Mouse (Mus musculus): ENCODE results near the gene St6galnac4. TPM values are rescaled to one million over a fixed set of nuclear protein-coding genes. Genes with fewer than 3 reads are reported as not detected.

The St6galnac4 gene
- 0.49 TPM for polyA plus RNA-seq (2014; fragmentation: Illumina TruSeq; extraction: RNeasy Lipid Tissue Mini Kit (QIAGEN cat#74804); ENCODE audit: low read depth, low replicate concordance)

DNA sequence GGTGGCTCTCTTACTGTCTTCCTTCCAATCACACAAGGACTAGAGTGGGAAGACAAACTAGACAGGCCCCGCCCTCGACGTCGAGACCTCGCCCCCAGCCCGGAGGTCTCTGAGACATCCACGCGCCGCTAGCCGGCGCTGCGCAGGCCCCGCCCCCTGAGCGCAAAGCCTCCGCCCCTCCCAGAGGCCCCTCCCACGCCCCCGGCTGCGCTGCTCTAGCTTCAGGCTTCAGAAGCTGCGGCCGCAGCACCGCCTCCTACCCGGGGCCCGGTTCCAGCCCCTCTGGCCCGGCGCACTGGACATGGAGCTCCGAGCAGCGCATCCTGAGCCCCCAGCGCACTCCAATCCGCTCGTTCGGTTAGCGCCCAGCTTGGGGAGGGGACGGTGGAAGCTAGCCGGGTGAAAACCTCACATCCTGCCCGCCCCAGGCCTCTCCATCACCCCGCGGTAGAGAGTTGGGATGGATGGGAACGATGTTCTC lies at the start of gene St6galnac4:
Gene St6galnac4, plus strand, starts transcription at position 225 of the 481 bp plus-strand sequence.

DNA sequence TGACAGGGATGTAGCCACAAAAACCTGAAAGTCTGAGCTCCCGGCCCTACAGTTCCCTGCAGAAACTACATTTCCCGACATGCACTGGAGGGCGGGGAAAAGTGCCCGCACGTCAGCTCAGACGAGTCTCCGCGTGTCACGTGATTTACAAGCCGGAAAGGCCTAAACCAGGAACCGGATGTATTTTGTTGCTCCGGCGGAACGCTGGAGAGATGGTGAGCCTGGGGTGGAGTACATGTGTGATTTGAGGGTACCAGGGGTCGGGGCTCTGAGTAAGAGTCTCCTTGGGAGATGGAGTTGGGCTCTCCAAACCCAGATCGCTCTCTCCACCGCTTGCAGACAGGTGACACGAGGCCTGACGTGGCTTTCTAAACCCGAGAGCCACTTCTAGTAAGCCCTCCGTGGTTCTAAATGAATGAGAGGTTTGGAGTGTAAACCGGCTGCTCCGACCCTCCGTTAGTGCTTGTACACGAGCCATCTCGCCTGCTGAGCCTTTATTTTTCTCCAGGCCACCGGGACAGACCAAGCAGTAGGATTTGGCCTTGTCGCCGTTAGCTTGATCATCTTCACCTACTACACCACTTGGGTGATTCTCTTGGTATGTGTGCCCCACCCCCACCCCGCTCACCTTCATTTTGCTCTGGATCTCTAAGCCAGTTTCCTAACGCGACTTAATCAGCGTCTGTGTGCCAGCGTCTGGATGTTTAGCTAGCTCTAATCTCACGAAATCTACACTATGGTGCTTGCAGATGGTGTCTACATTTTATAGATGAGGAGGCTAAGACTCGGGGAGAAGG lies 16.0 kb upstream of the St6galnac4 start, which contains the start of gene Dpm2:
Gene Dpm2, plus strand, starts transcription at position 161 of the 797 bp plus-strand sequence.

DNA sequence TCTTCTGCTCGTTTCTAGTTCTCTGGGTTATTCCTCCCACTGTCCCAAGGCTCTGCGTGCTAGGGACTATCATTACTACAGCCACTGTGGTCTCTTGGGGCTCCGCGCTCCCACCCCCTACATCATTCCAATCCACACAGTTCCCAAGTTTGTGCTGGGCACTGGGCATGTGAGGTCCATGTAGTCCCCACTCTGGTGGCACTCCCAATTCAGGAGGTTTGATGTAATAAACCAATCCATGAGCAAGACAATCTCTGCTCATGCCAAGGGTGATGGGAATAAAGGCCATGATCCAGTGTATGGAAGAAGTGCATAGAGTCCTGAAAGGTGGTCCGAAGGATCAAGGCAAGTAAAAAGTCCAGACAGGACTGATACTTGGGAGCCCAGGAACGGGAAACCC lies 12.4 kb upstream of the St6galnac4 start, which contains the start of gene Pip5kl1:
Gene Pip5kl1, plus strand, starts transcription at position 301 of the 400 bp plus-strand sequence.

DNA sequence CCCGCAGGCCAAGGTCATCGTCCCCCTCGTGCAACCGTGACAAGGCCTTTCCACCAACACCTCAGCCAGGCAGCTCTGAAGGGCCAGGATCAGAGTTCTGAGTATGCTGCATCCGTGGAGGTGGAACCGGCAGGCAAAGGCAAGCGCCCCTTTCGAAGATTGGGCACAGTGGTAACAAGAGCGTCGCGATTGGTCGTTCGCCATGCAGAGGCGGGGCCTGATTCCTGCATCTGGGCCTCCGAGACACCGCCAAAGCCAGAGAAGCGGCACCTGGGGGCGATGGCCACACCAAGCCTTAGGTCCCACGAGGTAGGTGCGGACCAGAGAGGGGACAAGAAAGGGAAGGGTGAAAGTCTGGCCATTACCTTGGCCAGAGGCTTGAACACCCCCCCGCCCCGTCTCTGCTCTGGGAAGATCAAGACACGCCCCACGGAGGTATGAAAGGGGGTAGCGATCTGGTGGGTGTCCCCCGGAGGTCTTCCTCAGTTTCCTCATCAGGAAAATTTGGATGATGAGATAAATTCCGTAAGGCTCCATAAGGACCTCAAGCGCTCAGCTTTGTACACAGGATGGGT lies 11.2 kb upstream of the St6galnac4 start, which contains the start of gene 9430097D07Rik:
Gene 9430097D07Rik, minus strand, starts transcription at position 99 of the 575 bp plus-strand sequence.

DNA sequence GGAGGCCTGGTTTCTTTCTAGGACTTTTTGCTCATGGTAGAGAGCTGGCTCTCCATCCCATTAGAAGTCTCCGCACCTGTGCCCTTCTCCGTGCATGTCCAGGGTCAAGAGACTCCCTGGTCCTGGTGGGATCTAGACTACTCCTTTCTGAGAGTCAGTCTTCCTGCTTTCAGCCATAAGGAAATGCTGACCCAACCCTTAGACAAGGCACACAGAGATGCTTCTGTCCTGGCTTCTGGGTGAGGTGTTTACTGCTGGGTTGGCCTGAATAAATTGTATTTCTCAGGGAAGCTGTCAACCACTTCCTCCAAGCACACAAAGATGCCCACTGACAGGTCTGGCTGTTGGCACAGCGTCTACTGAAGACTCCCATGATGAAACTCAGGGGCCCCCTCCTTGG lies 12.5 kb downstream of the St6galnac4 start, which contains the start of gene St6galnac6:
Gene St6galnac6, plus strand, starts transcription at position 301 of the 400 bp plus-strand sequence.

DNA sequence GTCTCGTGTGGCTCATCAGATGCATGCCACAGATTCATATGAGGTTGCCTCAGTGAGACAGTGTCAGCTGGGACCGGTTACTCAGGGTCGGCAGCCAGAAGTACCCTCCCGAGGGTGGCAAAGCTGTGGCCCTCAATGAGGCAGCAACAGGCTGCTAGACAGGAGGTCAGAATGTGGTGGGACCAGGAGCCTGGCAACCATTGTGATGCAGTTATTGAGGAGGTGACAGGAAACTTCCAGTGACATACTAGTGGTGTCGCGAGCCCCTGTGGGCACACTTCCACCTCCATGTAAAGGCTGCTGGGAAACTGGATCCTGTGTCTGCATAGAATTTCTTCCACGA lies 34.6 kb downstream of the St6galnac4 start, which contains the start of gene Ak1:
Gene Ak1, plus strand, starts transcription at position 242 of the 343 bp plus-strand sequence.

DNA sequence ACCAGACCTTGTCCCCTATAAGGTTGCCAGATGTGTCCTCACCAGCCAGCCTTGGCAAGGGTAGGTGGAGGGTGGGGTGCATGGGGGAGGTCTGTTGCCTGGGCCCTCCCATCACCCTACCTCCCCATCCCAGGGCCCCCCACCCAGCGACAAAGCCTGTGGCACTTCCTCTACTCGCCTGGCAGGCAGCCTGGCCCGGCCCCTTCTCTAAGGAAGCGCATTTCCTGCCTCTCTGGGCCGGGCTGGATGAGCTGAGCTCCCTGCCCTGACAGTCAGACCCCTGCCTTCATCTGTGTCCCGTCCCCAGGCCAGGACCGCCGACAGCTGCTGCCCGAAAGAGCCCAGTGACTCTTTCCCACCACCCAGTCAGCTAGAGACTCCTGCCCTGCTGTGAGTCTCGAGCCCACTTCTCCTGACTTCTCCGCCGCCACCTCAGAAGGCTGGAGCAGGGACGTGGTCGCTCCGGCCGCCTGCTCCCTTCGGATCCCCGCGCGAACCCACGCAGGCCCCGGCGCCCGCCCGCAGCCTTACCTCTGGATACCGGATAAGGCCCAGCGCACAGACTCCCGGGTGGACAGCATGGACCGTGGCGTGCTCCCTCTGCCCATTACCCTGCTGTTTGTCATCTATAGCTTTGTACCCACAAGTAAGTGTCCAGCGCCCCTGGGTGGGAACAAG lies 59.6 kb downstream of the St6galnac4 start, which contains the start of gene Eng:
Gene Eng, plus strand, starts transcription at position 217 of the 678 bp plus-strand sequence.

Other genes starting within 250 kb of the St6galnac4 start
- 4.2 TPM for gene Ciz1, start 234.8 kb upstream of the St6galnac4 start, polyA plus RNA-seq (2014; fragmentation: Illumina TruSeq; extraction: RNeasy Lipid Tissue Mini Kit (QIAGEN cat#74804); ENCODE audit: low read depth, low replicate concordance)
- gene Dnm1, start 233.8 kb upstream of the St6galnac4 start, polyA plus RNA-seq (2014; fragmentation: Illumina TruSeq; extraction: RNeasy Lipid Tissue Mini Kit (QIAGEN cat#74804); ENCODE audit: low read depth, low replicate concordance), result 0.40 TPM
- gene 1110008P14Rik, start 205.2 kb upstream of the St6galnac4 start, polyA plus RNA-seq (2014; fragmentation: Illumina TruSeq; extraction: RNeasy Lipid Tissue Mini Kit (QIAGEN cat#74804); ENCODE audit: low read depth, low replicate concordance), result 1.6 TPM
- 2.1 TPM for gene Lcn2, start 198.8 kb upstream of the St6galnac4 start, polyA plus RNA-seq (2014; fragmentation: Illumina TruSeq; extraction: RNeasy Lipid Tissue Mini Kit (QIAGEN cat#74804); ENCODE audit: low read depth, low replicate concordance)
- 1.8 TPM for gene Ptges2, start 191.2 kb upstream of the St6galnac4 start, polyA plus RNA-seq (2014; fragmentation: Illumina TruSeq; extraction: RNeasy Lipid Tissue Mini Kit (QIAGEN cat#74804); ENCODE audit: low read depth, low replicate concordance)
- gene Naif1, start 136.6 kb upstream of the St6galnac4 start, polyA plus RNA-seq (2014; fragmentation: Illumina TruSeq; extraction: RNeasy Lipid Tissue Mini Kit (QIAGEN cat#74804); ENCODE audit: low read depth, low replicate concordance), result 0.85 TPM
- gene Slc25a25, start 135.7 kb upstream of the St6galnac4 start, polyA plus RNA-seq (2014; fragmentation: Illumina TruSeq; extraction: RNeasy Lipid Tissue Mini Kit (QIAGEN cat#74804); ENCODE audit: low read depth, low replicate concordance), result 16.5 TPM
- gene Fam102a, start 51.8 kb upstream of the St6galnac4 start, polyA plus RNA-seq (2014; fragmentation: Illumina TruSeq; extraction: RNeasy Lipid Tissue Mini Kit (QIAGEN cat#74804); ENCODE audit: low read depth, low replicate concordance), result 8.8 TPM
- gene Dpm2, start 16.2 kb upstream of the St6galnac4 start, polyA plus RNA-seq (2014; fragmentation: Illumina TruSeq; extraction: RNeasy Lipid Tissue Mini Kit (QIAGEN cat#74804); ENCODE audit: low read depth, low replicate concordance), result 1.7 TPM
- gene Pip5kl1, start 12.3 kb upstream of the St6galnac4 start, polyA plus RNA-seq (2014; fragmentation: Illumina TruSeq; extraction: RNeasy Lipid Tissue Mini Kit (QIAGEN cat#74804); ENCODE audit: low read depth, low replicate concordance), result not detected
- not detected for gene 9430097D07Rik, start 11.4 kb upstream of the St6galnac4 start, polyA plus RNA-seq (2014; fragmentation: Illumina TruSeq; extraction: RNeasy Lipid Tissue Mini Kit (QIAGEN cat#74804); ENCODE audit: low read depth, low replicate concordance)
- gene St6galnac6, start 12.6 kb downstream of the St6galnac4 start, polyA plus RNA-seq (2014; fragmentation: Illumina TruSeq; extraction: RNeasy Lipid Tissue Mini Kit (QIAGEN cat#74804); ENCODE audit: low read depth, low replicate concordance), result 1.4 TPM
- gene Ak1, start 34.7 kb downstream of the St6galnac4 start, polyA plus RNA-seq (2014; fragmentation: Illumina TruSeq; extraction: RNeasy Lipid Tissue Mini Kit (QIAGEN cat#74804); ENCODE audit: low read depth, low replicate concordance), result 3.7 TPM
- 6.9 TPM for gene Eng, start 59.5 kb downstream of the St6galnac4 start, polyA plus RNA-seq (2014; fragmentation: Illumina TruSeq; extraction: RNeasy Lipid Tissue Mini Kit (QIAGEN cat#74804); ENCODE audit: low read depth, low replicate concordance)
- gene Fpgs, start 117.0 kb downstream of the St6galnac4 start, polyA plus RNA-seq (2014; fragmentation: Illumina TruSeq; extraction: RNeasy Lipid Tissue Mini Kit (QIAGEN cat#74804); ENCODE audit: low read depth, low replicate concordance), result 3.5 TPM
- 42.3 TPM for gene Cdk9, start 126.0 kb downstream of the St6galnac4 start, polyA plus RNA-seq (2014; fragmentation: Illumina TruSeq; extraction: RNeasy Lipid Tissue Mini Kit (QIAGEN cat#74804); ENCODE audit: low read depth, low replicate concordance)
- not detected for gene Sh2d3c, start 134.0 kb downstream of the St6galnac4 start, polyA plus RNA-seq (2014; fragmentation: Illumina TruSeq; extraction: RNeasy Lipid Tissue Mini Kit (QIAGEN cat#74804); ENCODE audit: low read depth, low replicate concordance)
- not detected for gene 6330409D20Rik, start 153.9 kb downstream of the St6galnac4 start, polyA plus RNA-seq (2014; fragmentation: Illumina TruSeq; extraction: RNeasy Lipid Tissue Mini Kit (QIAGEN cat#74804); ENCODE audit: low read depth, low replicate concordance)
- gene Tor2a, start 170.1 kb downstream of the St6galnac4 start, polyA plus RNA-seq (2014; fragmentation: Illumina TruSeq; extraction: RNeasy Lipid Tissue Mini Kit (QIAGEN cat#74804); ENCODE audit: low read depth, low replicate concordance), result 0.85 TPM
- gene Ttc16, start 188.5 kb downstream of the St6galnac4 start, polyA plus RNA-seq (2014; fragmentation: Illumina TruSeq; extraction: RNeasy Lipid Tissue Mini Kit (QIAGEN cat#74804); ENCODE audit: low read depth, low replicate concordance), result not detected
- gene Ptrh1, start 188.7 kb downstream of the St6galnac4 start, polyA plus RNA-seq (2014; fragmentation: Illumina TruSeq; extraction: RNeasy Lipid Tissue Mini Kit (QIAGEN cat#74804); ENCODE audit: low read depth, low replicate concordance), result 0.53 TPM
- gene Cfap157, start 197.3 kb downstream of the St6galnac4 start, polyA plus RNA-seq (2014; fragmentation: Illumina TruSeq; extraction: RNeasy Lipid Tissue Mini Kit (QIAGEN cat#74804); ENCODE audit: low read depth, low replicate concordance), result not detected